In the genomic region with DNA sequence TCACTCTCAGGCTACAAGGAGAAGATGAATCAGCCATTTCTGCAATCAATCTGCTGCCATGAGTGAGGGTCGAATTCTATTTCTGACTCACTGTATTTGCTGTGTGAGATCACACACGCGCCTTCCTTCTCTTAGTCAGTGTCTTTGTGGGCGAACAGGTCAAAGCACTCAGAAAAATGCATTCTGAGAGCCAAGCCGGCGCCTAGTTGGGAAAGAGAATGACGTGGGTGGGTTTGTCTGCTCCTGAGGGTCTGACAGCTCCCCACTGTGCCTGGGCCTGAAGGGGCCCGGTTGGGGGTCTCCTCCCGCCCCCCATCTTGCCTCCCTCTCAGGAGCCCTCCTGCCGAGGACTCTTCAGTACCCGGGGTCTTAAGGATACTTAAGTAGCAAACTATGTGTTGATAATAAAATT, we compare ENCODE assay signal across 11 mouse cellular contexts.
DNase-seq lines count a peak whose midpoint lies in the region; ATAC-seq and TF ChIP-seq lines count a peak whose summit lies in the region.
"Had no signal": no experiment of that assay in that cellular context is flagged by ENCODE, and none has a peak within 500 bp of the region (broad histone marks: within the 10 kb centered on the region; RNA-seq: fewer than 3 reads in every experiment).

No protein-coding gene starts in this region.

- no peak overlapping the region for H3K9ac ChIP-seq in kidney, embryonic 16.5 days (replicated peaks; ENCODE audit: low read length)
- H3K9ac ChIP-seq: limb, embryonic 13.5 days had no signal

- H3K27ac ChIP-seq in kidney, embryonic 16.5 days (ENCODE audit: low read length): peak overlapping the region; percentile 31; the same call in 1 of the 2 replicates
- H3K27ac ChIP-seq in embryonic fibroblast, embryonic 13.5 days (ENCODE audit: insufficient read depth, low read length): peak overlapping the region; percentile 72
- H3K27ac ChIP-seq: limb, embryonic 13.5 days had no signal

- no peak for DNase-seq in kidney, postnatal 25 days
- DNase-seq in adrenal gland, adult 8-10 months: peak; percentile 32
- peak; percentile 16 for DNase-seq in lung, postnatal 36 days
- no peak for DNase-seq in thymus, postnatal 36 days
- DNase-seq: kidney, adult 9 months; right cerebral cortex, postnatal 25 days had no signal

- no peaks in the 10 kb centered on the region for H3K9me3 ChIP-seq in kidney, embryonic 16.5 days (ENCODE audit: low read length)
- H3K9me3 ChIP-seq: limb, embryonic 13.5 days had no signal

- H3K36me3 ChIP-seq in kidney, embryonic 16.5 days (ENCODE audit: insufficient read depth, low read length): no peaks in the 10 kb centered on the region
- H3K36me3 ChIP-seq: limb, embryonic 13.5 days had no signal

- no peak overlapping the region for H3K4me3 ChIP-seq in kidney, embryonic 16.5 days (ENCODE audit: low read length)
- H3K4me3 ChIP-seq in embryonic fibroblast, embryonic 13.5 days (ENCODE audit: insufficient read depth, low read length): no peak overlapping the region
- H3K4me3 ChIP-seq: limb, embryonic 13.5 days had no signal

- peak overlapping the region; percentile 6; the same call in 1 of the 2 replicates for H3K4me2 ChIP-seq in kidney, embryonic 16.5 days (replicated peaks; ENCODE audit: low read depth, low read length)
- H3K4me2 ChIP-seq: limb, embryonic 13.5 days had no signal

- peaks cover 17% of the 10 kb centered on the region for H3K4me1 ChIP-seq in kidney, embryonic 16.5 days (ENCODE audit: insufficient read depth, low read length)
- H3K4me1 ChIP-seq in embryonic fibroblast, embryonic 13.5 days (ENCODE audit: control insufficient read depth, insufficient read depth, low read length): peaks cover 17% of the 10 kb centered on the region

- TF ChIP-seq CTCF in embryonic fibroblast, embryonic 13.5 days (IDR thresholded peaks at IDR 0.05; ENCODE audit: borderline replicate concordance, insufficient read depth, low read length): no peak

- no peaks in the 10 kb centered on the region for H3K27me3 ChIP-seq in kidney, embryonic 16.5 days (ENCODE audit: insufficient read depth, low read length)

- ATAC-seq in kidney, embryonic 16.5 days (ENCODE audit: low FRiP score, low TSS enrichment): no peak
- ATAC-seq in frontal cortex, adult (ENCODE audit: low TSS enrichment): no peak
- no peak for ATAC-seq in inflammation-experienced regulatory T-cells, adult 6 months

- no peak for TF ChIP-seq POLR2A in embryonic fibroblast, embryonic 13.5 days (IDR thresholded peaks at IDR 0.05; ENCODE audit: low read depth, low read length)

- WGBS in kidney, embryonic 16.5 days: 15% methylated on average over 11 of the region's 11 CpGs

Comparison
In these comparisons a context has a peak if more than half of its experiments do, and no peak if none do; other contexts are left out.
1. DNase-seq: peak in adrenal gland, adult 8-10 months (single experiment) and lung, postnatal 36 days (single experiment); none in kidney, postnatal 25 days (0 of 2) and thymus, postnatal 36 days (0 of 2).